Mouse (Mus musculus) naive thymus-derived CD4-positive, alpha-beta T cell, adult 2 months (primary cell): ENCODE data around the gene Ndst2.

Experiments used
- DNase-seq: peaks from one replicate; pipeline ENCODE4 v3.0.0-alpha.2; 2011; ENCODE audit warnings: low read depth

The Ndst2 gene

DNA sequence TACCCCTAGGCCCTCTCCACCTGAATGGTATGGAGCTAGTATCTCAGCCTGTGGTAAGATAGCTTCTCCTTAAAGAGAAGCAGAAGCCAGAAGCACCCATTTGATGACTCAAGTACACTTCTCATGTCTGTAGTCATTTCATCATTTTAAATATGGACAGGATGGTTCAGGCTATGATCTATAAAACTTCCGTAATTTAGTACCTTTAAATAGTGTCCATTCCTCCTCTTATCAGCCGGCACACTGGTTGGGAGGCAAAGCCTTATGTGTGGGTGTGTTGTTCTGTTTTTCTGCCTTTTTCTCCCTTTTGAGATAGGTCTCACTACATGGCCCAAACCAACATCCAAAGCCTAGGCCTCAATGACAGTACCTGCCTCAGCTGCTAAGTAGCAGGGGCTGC lies 35.8 kb downstream of the Ndst2 start:
- no peak for DNase-seq

DNA sequence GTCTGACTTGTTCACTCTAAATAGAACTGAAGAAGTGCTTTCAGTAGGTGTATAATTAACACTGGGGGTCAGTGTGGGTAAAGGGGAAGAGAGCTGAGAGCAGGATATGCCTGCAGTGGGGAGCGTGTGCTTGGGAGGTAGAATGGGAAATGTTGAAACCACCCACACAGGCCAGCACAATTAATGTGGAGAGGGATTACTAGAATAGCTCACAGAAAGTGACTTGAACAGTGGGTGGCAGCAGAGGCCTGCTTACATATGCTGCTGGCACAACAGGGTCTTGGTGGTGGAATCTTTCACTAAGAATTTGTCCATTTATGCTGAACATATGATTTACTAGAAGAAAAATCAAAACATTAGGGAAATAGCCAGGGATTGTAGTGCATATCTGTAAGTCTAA lies 37.4 kb downstream of the Ndst2 start:
- DNase-seq: peak; percentile 63

DNA sequence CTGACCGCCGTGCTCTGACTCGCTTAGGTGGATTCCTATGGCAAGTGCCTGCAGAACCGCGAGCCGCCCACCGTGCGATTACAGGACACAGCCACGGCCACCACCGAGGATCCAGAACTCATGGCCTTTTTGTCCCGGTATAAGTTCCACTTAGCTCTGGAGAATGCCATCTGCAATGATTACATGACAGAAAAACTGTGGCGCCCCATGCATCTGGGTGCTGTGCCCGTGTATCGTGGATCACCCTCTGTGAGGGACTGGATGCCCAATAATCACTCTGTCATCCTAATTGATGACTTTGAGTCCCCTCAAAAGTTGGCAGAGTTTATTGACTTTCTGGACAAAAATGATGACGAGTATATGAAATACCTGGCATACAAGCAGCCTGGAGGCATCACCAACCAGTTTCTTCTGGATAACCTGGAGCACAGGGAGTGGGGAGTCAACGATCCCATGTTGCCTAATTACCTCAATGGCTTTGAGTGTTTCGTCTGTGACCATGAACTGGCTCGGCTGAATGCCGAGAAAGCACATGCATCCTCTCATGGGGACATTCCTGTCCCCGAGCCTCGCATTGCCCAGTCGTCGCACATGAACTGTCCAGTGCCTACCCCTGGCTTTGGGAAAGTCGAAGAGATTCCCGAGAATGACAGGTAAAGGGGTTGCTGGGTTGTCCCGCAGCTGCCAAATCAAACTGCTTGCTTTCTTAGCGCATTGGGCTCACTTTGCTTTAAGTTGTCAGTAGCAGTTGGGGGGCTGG lies 38.4 kb downstream of the Ndst2 start:
- DNase-seq: no peak

DNA sequence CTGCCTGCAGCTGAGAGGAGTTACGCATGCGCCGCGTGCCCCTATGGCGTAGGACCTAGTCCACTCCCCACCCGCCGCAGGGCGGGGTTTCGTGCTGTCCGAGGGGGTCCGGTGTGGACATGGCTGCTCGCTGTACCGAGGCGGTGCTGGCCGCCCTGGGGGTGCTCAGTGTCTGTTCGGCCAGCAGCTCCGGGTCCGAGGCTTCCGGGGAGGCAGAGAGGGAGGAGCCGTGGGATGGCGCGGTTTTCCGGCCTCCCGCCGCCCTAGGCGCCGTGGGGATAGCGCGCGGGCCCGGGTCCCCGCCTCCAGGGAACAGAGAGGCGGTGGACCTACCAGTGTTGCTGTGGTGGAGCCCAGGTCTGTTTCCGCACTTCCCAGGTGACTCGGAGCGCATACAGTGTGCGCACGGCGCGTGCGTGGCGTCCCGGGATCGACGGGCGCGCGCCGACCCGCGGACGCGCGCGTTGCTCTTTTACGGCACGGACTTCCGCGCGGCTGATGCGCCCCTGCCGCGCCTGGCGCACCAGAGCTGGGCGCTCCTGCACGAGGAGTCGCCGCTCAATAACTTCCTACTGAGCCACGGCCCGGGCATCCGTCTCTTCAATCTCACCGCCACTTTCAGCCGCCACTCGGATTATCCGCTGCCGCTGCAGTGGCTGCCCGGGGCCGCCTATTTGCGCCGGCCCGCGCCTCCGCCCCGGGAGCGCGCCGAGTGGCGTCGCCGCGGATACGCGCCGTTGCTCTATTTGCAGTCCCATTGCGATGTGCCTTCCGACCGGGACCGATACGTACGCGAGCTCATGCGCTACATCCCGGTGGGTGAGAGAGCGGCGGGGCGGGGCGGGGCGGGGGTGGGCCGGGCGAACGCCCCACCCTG lies 39.2 kb downstream of the Ndst2 start, which contains the start of gene Fut11:
Gene Fut11, plus strand, starts transcription at position 85 of the 877 bp plus-strand sequence.
- DNase-seq: peak; percentile 94

DNA sequence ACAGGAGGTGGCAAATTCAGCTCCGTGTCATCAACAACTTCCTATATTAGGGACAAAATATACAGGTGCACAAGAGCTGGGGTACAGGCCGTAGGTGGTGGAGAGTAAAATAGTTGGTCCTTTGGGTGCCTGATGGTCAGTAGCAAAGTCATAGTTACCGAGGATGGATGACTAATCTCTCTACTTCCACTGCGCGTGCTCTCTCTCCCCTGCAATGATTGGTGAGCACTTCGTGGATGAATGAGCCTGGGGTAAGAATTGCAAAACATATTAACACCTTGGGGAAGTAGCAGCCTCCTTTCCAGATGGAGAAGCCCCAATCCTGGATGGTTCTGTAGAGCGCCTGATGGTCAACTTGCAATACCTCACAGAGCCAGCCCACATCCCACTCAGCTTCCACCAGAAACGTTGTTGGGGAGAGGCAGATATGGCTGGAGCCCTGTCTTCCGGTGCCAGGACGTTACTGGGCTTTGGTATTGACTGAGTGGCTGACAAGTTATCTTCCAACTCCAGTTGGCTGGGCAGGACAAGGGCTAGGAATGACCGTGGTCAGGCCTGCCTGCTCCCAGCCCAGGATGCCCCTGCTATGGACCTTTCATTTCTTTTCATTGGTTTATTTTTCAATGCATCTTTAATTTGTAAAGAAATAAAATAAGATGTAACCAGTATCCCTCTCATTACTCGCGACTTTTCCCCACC lies 40.0 kb downstream of the Ndst2 start:
- peak; percentile 21 for DNase-seq

DNA sequence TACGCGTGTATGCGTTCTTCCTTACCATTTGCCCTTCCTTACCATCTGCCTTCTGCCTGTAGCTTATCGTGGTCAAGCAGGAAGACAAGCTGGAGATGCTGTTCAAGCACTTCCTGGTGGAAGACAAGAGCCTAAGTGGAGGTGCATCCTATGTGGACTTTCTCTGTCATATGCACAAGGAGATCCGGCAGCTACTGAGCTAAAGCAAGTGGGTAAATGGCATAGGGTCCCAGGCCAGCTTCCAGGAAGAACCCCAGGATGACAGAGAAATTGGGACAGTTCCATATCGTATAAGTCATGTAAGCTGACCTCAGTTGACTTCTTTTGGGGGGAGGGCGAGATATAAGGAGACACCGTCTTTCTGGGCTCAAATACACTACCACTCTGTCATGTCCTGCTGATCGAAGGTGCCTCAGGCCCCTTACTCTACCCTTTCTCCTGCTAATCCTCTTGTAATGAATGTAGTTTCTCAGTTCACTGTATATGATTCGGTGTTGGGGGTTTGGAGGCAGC lies 40.7 kb downstream of the Ndst2 start:
- DNase-seq: peak; percentile 22

DNA sequence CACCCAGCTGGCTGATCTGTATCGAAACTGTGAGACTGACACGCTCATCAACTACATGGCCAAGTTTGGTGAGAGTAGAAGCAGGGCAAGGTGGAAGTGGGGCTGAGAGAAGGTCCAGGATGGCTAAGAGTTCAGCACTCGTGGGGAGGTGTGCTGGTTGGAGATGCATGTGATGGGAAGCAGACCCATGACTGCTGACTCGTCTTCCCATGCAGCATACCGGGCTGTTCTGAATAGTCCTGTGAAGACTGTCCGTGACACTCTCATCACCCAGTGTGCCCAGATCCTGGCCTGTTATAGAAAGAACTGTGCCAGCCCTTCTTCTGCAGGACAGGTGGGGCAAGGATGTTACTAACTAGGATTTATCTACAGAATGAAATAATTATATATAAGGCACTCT lies 42.6 kb downstream of the Ndst2 start:
- no peak for DNase-seq

DNA sequence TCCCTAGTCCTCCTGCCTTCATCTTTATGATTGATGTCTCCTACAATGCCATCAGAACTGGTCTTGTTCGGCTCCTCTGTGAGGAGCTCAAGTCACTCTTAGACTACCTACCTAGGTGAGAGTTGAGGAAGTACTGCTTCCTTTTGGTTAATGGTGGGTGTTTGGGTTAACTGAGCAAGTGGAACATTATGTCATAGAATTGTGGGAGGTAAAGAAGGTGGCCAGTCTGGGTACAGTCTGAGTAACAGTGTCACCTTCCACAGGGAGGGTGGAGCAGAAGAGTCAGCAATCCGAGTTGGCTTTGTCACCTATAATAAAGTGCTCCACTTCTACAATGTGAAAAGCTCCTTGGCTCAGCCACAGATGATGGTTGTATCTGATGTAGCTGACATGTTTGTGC lies 45.4 kb downstream of the Ndst2 start:
- DNase-seq: no peak

DNA sequence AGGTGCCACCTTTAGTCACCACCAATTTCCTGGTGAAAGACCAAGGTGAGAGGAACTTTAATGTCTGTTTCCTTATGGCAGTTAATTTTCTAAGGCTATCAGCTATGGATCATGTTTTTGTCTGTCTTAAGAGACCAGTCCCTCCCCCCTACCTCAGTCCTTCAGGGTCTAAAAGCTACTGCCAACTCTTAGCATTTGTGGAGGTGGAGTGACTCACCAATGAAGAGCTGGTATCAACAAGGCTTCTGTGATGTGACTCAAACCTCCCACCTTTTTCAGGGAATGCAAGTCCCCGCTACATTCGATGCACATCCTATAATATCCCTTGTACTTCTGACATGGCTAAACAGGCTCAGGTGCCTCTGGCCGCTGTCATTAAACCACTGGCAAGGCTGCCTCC lies 47.8 kb downstream of the Ndst2 start:
- no peak for DNase-seq

DNA sequence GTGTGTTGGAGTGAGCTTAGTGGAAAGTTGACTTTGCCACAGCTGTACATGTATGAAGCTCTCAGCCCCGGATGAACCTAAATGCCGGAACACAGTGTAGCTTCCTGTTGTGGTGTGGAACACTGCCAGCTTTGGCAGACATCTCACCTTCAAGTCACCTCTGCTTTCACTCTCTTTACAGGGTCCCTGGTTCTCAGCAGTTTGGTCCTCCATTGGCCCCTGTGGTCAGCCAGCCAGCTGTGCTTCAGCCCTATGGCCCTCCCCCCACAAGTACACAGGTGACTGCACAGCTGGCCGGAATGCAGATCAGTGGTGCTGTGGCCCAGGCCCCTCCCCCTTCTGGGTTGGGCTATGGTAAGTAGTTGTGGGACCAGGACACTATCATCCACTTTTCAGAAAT lies 51.9 kb downstream of the Ndst2 start:
- peak; percentile 90 for DNase-seq

DNA sequence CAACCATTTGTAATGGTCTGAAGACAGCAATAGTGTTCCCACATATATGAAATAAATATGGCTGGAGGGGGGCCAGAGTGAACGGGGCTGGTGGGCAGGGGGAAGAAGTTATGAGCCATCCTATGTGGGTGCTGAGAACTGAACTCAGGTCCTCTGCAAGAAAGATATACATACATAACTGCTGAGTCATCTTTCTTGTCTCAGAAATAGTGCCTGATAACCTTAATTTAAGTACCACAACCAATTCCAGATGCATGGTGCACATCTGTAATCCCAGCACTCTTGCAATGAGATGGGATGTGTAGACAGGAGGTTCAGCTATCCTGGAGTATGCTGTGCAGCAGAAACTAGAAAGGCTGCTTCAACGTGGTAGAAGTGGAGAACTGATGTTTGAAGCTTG lies 52.6 kb downstream of the Ndst2 start:
- DNase-seq: peak; percentile 27

DNA sequence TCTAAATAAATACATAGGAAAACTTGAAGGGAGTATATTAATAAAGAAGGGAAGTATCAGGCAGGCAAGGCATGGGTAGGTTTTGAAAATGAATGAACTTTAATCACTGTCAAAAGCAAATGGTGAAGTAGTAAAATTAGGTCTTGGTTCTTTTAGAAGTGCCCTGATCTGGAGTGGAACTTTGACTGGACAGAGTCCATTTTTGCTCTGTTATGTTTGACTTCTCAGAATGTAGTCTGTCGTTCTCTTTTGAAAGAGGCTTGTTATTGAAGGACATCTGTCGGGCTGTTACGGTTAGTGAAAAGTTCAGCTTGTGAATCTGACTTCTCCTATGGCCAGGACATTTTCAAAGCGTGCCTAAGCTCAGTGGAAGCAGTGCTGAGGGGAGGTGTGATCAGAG lies 56.5 kb downstream of the Ndst2 start:
- DNase-seq: no peak

DNA sequence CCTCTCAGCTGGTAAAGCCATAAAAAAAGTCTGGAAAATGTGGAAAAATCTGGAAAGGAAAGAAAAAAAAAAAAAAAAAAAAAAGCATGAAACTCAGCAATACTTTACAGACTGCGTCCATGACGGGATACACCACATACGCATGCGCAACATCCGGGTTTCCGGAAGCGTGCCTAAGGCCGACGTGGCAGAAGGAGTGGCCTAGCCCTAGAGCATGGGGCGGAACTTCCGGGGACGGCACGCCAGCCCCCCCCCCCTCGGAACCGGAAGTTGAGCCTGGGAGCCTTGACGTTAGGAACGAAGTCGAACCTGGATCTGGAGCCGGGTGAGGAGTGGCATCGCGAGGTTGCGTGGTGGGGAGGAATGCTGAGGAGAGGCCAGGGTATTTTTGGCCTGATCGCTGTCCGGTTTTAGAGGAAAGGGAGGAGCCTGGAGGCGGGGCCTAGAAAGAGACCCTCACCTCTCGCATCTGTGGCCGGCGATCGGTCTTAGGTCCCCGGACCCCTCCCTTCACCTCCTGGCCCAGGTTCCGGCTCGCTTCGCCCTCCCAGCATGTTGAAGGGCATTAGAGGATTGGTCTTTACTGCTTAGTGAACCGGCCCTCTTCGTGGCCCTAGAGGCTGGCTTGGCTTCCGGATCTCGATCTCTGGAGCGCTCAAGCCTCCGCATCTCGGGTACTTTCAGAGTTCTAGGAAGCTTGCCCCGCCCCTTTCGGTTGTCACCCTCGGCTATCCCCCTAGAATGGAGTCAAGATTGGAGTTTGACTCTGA lies 60.1 kb downstream of the Ndst2 start, which contains the start of gene Sec24c:
Gene Sec24c, plus strand, starts transcription at position 245 of the 770 bp plus-strand sequence.
- DNase-seq: peak; percentile 99

DNA sequence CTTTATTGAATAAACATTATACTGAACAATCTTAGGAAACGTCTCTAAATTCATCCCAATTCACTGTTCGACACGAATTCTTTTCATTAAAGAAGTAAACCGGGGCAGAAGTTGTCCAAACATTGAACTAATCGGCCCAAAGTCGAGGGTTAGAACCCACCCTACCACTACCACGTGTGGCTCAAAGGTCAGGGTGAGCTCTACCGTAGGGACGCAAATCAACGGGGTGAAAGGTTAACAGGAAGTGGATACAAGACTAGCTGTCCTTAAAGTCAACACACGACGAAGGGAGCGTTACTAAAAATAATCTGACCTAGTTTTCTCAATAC lies 60.7 kb downstream of the Ndst2 start:
- DNase-seq: no peak
